Mouse (Mus musculus): Measurements from ENCODE around the gene Tcf7l2.

The Tcf7l2 gene

DNA sequence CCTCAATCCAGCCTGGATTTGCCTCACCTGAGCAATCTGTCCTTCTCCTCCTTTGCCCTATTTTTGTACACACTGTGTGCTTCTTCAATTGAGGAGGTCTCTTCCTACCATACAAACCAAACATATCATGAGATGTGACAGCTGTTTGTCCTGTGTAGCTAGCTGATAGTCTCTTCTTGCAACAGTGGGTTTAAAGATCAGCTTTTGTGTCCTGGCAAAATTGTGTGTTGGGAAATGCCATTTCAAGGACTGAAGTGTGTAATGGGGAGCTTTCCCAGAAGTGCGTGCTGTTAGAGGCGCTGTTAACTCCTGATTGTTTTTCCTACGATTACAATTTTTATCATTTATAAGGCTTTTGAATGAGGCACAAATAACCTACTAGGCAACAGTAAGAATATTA, 174.6 kb downstream of the Tcf7l2 start:
- DNase-seq, result no peak

DNA sequence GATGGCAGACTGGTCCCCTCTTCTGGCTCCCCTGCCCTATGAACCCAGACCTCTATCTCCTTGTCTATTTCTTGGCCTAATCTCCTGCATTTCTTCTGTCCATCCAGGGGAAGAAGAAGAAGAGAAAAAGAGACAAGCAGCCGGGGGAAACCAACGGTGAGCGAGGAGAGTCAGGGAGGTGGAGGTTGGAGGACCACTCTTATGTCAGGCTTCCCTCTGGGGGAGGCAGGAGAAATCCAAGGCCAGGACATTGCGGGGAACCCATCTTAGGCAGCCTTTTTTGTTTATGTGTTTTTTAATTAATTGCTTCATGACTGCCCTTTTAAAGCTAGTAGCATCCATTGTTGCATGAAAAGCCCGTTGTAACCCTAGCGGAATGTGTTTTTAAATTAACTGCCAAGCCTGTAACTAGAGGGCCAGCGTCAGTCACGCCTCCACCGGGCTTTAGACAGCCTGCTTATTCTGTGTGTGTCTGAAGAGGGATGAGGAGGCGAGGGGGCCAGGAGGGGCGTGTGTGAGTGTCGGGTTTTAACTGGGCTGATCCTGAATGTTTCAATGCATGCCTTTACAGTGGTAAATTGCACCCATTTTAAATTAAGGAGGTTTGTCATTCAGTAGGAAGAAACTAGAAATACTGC, 182.3 kb downstream of the Tcf7l2 start:
- DNase-seq, result no peak

DNA sequence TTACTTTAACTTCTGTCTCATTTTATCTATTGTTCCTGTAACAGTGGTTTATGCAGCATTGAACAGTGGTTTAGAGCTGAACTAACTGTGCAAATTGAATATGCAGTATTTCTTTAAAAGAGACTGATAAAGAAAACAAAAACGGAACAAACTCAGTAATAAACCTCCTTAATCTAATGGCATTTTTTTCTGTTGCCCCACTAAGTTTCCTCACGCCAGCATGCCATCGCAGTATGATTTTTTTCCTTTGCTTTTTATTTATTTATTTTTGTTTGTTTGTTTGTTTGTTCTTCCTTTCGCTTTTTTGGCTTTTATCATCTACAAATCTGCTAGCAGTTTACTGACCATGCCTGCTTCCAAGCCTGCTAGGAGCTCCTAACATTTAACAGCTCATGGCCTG, 183.2 kb downstream of the Tcf7l2 start:
- DNase-seq, result no peak

DNA sequence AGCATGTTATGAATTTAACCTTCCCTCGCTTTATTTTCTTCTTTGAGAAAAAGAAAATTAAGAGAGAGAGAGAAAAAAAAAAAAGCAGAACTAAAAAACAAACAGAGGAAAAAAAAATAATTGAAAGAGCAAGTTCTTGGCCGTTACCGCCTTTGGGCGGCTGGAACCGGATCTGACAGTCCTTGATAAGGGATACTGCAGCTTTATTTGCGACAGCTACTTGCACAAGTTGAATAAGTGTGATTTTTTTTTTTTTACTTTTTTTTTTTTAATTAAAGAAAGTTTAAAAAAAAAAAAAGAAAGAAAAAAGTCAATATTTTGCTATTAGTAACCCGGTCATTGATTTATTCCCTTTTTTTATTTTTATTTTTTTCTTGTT, 183.8 kb downstream of the Tcf7l2 start:
- no peak for DNase-seq

DNA sequence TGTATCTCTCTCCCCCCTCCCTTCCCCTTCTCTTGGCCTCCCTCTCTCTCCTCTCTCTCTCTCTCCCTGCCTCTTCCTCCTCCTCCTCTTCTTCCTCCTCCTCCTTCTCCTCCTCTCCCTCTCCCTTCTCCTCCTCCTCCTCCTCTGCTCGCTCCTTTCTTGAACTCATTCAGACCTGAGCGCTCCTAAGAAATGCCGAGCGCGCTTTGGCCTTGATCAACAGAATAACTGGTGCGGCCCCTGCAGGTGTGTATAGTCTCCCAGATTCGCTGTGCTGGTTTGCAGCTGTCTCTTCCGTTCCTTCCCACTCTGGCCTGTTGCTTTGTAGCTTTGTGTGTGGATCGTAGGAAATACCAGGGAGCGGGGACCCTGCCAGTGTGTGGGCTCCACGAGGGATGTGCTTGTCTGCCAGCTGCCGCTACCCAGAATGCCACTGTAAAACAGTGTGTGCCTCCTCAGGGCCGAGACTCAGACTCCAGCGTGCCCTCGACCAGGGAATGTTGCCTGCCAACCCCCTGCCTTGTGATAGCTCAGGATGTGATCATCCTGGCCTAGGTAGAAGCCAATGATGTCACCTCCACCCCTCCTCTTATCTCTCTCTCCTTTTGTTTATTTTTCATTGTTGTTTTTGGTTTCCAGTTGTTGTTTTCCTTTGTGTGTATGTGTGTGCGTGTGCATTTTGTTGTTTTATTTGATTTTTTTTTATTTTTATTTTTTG, 184.3 kb downstream of the Tcf7l2 start:
- no peak for DNase-seq

DNA sequence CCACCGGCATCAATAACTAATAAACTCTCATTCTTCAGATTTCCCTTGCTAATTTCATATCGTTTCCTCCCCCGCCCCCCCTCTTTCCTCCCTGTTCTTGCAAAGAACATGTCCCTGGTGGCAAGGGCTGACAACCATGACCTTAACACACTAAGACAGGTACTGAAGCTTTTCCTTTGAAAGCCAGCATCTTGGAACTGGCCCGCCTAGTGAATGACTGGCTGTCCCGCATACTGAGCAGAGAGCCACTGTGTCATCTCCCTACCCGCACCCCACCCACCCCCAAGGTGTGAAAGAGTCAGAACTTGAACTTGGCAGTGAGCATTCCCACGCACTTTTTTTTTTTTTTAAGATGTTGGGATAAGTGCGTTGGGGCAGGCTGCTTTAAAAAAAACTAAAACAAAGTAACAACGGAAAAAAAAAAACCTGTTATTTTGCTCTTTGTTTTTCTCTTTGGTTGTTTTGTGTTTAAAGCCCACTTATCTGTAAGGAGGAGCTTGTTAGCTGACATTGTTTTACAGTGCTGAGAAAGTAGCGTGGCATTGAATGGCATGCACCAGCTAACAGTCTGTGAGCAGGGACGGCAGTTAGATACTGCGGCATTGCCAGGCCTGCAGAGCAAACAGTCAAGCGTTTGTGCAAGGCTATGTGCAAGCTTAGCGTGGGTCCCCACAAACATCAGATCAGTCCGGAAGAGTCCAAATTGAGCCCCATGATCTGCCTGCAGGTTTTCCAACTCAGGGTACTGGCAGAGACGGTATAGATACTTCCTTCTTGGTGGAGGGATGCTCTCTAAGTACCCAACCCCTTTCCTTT, 185.4 kb downstream of the Tcf7l2 start:
- no peak for DNase-seq

DNA sequence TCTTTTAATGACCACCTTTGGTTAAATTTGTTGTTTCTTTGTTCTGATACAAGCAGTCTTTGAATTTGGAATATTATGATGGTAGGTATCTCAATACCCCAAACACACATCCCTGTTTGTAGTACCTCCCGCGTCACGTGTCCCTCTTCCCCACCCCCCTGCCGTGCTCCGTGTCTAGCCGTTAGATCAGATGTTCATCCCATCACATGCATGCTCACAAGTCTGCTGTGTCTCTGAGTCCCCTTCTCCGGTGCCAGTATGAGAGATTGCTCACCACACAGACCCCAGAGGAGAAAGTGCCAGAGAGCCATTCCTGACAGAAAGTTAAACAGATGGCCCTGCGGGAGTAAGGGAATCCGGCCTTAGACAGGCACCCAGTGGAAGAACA, 186.0 kb downstream of the Tcf7l2 start:
- DNase-seq, result no peak

DNA sequence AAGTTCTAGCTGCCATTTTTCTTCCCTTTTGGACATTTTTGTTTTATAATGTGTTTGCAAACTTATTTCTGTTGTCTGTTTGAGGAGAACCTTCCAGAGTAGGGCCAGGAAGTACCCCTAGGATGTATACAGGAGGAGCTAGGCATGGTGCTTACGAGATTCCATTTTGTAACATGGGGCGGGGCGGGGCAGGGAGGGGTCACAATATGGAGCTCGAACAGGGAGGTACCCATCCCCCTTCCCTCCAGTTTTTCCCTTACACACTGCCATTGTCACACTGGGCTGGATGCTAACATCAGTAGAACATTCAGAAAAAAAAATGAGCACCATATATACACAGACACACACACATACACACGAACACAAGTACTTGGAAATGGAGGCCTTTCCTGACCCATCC, 187.1 kb downstream of the Tcf7l2 start:
- DNase-seq, result no peak

DNA sequence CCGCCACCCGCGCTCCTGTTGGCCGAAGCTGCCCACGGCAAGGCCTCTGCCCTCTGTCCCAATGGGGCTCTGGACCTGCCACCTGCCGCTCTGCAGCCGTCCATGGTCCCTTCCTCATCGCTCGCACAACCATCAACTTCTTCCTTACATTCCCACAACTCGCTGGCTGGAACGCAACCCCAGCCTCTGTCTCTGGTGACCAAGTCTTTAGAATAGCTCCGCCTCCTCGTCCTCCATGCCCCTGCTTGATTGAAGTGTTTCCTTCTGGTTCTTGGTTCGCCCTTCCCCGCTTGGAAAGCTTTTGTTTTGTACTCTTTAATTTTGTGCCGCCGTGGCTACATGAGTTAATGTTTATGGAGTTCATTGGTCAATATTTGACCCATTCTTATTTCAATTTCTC, 190.0 kb downstream of the Tcf7l2 start:
- no peak for DNase-seq

DNA sequence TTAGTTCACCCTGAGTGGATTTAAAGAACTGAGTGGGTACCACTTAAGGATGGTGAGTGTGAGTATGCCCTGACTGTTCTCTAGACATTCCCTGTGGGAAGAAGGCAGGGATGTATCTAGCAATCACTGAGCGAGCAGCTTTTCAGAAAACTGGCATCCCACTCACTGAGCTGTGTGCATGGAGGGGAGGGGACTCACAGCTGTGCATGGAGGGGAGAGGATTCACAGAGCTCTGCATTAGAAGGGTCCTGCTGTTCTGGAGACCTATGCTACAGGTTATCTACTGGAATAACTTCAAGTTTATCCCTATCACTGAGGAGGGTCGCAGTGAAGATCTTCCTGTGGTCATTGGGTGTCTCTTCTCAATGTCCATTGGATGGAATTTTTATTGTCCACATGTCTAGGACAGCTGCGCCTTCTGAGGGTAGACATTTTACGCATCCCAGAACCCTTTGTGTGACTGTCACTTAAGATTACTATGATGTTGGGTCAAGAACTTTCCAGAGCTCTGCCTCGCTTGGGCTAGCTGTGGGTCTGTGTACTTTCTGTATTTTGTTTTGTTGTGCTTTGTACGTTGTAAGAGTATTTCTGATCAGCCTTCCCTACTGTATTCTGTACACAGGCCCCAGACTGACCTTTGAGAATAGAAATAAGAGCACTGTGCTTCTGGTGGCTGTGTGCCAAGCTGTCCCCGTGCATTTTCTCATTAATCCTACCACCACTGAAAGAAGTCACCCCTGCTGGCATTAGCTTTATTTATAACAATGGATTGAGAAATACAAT, 192.5 kb downstream of the Tcf7l2 start:
- DNase-seq, result no peak

DNA sequence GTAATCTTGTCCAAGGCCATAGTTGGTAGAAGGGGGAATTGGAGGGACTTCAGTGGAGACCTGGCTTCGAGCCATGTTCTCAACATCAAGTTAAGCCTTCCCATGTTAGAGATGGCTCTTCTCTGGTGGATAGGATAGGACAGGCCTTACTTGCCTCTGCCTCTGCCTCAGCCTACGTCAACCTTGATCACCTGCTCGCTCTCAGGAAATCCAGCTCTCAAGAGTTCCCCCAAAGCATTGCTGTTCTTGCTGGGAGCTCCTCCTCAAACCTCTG, 193.0 kb downstream of the Tcf7l2 start:
- no peak for DNase-seq

DNA sequence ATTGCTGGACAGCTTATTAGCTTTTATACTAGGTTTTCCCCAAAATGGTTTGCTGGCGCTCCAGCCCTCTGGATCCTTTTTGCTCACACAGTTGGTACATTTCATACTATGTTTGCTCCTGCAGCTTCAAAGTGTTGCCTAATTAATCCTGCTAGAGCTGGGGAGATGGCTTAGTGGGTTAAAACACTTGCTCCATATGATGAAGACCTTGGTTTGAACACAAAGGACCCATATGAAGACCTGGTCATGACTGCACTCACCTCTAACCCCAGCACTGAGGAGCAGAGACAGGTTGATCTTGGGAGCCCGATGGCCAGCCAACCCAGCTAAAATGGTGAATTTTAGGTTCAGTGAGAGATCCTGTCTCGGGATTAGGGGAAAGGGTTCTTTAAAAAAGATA, 195.4 kb downstream of the Tcf7l2 start:
- DNase-seq, result no peak

DNA sequence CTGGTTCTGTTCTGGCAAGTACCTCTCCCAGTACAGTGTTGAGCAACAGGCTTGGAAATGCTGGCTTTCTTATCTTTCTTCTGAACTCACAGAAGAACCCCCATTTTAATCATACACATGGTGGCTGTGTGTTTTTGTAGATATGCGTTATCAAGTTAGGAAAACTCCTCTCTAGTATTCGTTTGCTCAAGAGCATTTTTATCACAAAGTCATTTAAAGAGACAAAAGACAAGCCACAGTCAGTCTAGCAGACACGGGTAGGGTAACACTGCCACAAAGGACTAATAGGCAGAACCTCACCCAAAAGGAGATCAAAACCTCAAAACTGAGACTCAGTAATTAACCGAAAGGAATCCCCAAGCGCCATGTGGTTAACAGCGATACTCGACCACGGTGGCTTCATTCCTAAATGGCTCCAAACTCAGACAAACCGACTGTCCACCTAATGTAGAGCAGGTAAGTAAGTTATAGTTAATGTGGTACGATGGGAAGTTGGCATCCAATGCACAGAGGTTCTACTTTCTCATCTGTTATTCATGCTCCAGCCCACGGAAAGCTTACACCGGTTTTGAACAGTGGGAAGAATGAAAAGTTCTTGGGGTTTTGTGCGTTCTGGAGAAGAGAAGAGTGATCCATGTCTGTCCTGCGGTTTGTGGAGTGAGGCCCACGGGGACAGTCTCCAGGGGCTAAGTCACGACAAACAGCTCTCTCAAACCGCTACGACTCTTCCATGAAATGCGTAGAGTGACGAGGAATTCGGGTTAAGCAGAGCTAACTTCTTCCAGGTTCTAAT, 196.8 kb downstream of the Tcf7l2 start:
- no peak for DNase-seq

DNA sequence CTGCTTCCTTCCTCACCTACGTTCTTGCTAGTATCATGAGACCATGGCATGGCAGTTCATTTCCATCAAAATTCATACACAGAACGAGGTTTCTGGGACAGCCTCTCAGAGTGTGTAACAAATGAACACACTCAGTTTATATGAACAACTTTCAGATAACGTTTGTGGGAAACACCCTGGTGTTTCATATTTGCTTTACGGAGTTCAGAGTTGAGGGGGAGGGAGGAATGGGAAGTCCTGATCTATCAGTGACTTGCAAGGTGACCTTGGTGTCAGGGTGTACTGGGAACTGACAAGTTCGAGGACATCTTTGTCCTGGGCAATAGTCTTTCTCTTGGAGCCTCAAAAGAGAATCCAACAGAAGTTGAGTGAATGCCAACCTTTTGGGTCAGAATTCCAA, 197.5 kb downstream of the Tcf7l2 start:
- DNase-seq, result no peak

DNA sequence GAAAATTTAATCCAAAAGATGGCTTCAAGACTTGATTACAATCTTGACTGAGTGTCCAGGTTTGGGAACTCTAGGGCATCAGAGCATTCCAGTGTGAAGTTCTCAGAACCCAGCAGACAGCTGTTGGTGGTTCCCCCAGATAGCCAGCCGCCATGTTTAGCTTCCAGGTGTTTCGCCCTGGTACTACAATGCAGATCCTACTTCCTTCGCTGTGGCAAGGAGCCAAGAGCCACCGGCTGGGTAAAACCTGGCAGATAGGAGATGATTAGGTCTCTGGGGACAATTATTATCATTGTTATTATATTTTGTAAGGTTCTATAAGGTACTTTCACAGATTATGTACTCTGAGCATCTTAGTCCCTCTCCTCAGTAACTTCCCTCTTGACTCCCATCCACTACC, 198.1 kb downstream of the Tcf7l2 start:
- DNase-seq, result no peak

DNA sequence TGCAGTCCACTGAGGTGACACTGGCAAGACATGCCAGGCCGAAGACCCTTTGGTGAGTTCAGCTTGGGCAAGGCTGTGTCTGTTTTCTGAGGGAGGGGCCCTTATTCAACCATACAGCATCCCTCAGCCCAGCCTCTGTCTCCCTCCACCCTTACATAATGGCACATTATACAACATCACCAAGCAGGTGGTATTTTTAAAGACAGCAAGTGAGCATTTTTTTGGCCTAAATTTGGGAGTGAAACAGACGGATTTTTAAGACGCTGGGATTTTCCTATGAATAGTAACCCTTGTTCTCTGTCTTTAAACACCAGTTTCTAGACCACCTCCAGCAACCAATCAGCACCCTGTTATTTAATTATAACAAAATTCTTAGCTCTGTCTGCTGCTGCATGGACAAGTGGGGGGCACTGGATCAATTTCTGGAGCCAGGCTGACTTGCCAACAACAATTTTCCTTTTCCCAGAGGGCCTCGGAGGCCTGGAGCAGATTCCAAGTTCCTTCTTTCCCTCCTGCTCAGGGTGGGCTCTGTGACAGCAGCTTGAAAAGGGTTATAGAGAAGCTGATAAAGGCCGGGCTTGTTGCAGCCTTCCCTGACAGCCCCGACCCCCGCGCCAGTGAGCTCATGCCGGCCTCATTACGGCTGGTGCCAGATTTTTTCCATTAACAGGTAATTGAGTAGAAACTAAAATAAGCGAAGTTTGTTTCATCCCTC, 199.1 kb downstream of the Tcf7l2 start:
- DNase-seq, result no peak

DNA sequence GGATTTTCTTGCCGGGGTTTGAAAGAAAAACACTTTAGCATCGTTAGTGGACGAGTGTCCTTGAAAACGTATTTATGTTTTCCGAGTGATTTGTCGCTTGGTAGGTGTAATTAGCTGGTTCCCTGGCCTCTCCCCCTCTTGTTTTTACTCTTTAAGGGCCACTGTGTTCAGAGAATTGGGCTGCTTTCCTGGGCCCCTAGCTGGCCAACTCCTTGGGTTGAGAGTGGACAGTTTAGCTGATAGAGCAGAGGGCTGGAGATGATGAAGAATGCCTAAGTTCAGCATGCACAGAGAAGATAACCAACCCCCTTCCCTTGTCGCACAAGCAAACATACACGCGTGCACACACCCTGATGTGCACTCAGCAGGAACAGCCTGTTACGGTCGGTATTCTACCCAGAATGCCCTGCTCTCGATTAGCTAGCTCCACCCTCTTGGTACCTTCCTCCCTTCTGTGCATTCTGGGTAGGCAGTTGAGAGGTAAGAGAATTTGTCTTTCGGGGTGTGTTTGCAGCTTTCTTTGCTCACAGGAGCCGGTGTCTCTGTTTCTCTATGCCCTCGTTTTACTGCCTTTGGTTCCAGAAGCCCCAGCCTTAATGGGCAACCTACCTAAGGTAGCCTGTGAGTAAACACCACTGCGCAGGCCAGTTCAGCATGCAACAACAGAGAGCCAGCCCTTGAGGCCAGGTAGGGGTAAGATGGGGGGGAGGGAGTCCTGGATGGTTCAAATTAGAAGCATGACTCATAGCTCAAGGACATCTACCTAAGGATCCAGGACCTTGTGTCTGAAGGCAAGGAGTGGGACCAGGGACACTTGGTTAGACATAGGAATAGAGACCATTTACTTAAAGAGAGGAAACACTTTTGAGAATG, 199.9 kb downstream of the Tcf7l2 start:
- DNase-seq, result no peak

DNA sequence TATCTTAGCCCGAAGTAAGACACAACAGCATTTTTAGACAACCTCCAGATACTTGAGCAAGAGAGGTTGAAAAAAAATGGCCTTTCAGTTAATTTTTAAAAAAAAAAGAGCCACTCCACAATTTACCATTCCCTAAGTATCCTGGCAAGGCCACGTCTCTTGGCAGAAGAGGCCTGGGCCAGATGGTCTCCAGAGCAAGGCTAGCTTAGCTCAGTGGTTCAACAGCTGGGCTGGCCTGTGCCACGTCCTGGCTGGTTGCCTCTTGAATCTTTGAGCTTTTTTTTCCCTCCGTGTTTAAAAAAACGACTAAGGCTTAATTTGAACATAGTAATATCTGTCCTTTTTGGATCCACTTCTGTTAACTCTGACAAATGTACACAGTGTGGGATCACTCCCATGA, 209.8 kb downstream of the Tcf7l2 start:
- no peak for DNase-seq

DNA sequence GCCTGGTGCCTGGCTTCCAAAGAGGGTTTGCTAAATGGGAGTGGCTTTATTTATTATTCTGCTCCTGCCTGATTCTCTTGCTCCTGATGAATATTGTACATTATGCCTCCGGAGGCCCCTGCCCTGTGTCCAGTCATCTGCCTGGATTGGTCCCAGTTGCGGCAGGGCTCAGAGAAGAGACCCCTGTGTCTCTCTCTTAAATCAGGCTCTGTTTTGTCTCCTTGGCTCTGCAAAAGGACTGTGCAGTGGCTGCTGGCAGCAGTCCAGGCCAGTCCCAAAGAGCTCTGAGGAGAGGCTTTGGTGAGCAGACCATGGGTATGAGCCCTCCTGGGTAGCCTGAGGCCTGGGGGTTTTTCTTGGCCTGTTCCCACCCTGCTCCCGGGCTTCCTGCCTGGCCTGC, 211.6 kb downstream of the Tcf7l2 start:
- DNase-seq, result no peak

DNA sequence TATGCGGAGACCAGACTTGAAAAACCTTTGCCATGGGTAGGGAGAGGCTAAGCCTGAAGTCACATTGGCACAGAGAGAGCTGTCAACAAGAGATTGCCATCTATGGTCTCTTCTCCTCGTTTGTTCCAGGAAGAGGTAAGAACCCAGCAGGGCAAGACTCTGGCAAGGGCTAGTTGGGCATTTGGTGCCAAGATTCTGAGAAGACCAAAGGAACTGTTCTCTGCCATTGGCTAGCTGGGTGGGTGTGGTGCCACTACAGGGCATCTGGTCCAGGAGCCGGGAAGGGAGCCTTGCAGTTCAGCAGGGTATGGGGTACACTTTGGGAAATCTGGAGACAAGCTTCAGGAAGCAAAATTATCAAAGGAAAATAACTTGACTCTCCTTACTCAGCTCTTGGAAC, 213.5 kb downstream of the Tcf7l2 start:
- DNase-seq, result no peak

DNA sequence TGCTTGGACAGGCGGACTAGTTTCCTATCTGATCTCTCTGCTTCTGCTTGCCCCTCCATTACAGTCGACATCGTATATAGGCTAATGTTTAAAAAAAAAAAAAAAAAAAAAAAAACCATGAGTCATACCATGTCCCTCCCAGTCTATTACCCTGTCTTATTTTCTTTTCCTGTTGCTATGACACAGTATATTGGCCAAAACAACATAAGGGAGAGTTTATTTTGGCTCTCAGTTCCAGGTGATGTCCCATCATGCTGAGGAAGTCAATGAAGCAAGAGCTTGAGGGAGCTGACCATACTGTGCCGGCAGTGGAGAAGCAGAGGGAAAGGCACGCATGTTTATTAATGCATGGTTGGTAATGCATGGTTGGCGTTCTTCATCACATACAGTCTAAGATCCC, 215.1 kb downstream of the Tcf7l2 start:
- DNase-seq, result no peak

Measured in thymus, postnatal 14 days (tissue).